Mouse (Mus musculus) brain, adult 10 weeks (tissue): Measurements from ENCODE around the gene Gm21797. TPM values are rescaled to one million over a fixed set of nuclear protein-coding genes. Genes with fewer than 3 reads are reported as not detected.

Experiments
- polyA plus RNA-seq: library from polyadenylated mRNA; stranded (reverse); fragments of 350-450 nt; fragmentation: Illumina TruSeq; extraction: RNeasy Lipid Tissue Mini Kit (QIAGEN cat#74804); gene quantifications from one replicate; pipeline ENCODE4 v1.2.3, GENCODE M21; 2015; ENCODE audit warnings: low read depth, low replicate concordance

Gene Gm21797
- polyA plus RNA-seq = not detected

DNA sequence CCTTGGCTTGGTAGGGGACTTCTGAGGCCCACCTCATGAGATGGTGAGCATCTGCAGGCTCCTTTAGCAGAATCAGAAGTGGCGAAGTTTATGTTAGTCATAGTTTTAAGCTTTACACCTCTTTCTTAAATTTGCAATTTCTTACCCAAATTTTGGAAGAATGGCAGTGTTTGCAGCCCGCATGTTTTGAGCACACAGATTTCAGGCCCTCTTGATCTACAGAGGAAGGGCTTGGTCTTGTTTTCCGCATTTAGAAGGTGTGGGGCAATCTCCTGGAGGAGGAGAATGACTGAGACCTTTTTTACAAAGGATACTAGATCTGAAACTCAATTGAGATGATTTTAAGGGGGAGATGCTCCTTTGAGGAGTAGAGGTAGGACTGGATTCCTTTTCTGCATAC is at the start of gene Gm21797:
Gene Gm21797, minus strand, starts transcription at position 101 of the 400 bp plus-strand sequence.

DNA sequence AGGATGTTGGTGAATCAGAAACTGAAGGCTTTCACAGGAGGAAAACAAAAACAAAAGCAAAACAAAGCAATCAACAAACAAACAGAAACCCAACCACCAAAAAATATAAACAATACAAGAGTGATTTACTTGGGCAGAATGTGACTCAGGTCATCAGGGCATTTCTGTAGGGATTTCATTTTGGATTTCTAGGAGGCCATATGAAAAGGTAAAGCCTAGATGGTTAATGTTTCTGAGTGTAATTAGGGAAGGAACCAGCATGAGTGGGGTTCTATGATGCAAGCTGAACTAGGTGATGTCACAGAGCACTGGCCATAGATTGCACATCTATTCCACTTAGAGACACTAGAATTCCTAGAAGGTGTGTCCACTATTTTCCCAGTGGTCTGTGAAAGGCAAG is 29.0 kb upstream of the Gm21797 start, which contains the start of gene Gm20795:
Gene Gm20795, plus strand, starts transcription at position 301 of the 400 bp plus-strand sequence.

Other genes starting within 250 kb of the Gm21797 start
- not detected for gene Gm21852, start 123.8 kb downstream of the Gm21797 start, polyA plus RNA-seq
- not detected for gene Gm20795, start 29.1 kb upstream of the Gm21797 start, polyA plus RNA-seq